Mouse (Mus musculus): ENCODE data around the gene Gm16253.
A peak's percentile ranks its signal among the peaks of the same experiment; 100 is the strongest.

Gene Gm16253

GRCm38 (mm10) chr3:96581141-96581540, 4.4 kb downstream of the Gm16253 start:
- no peak for TF ChIP-seq NANOG (IDR thresholded peaks at IDR 0.05; ENCODE audit: borderline replicate concordance, low read length)
- TF ChIP-seq POU5F1 (IDR thresholded peaks at IDR 0.05; ENCODE audit: borderline replicate concordance, low read length), result no peak
- no peak for TF ChIP-seq CTCF (conservative IDR thresholded peaks at IDR 0.05; ENCODE audit: low read length)

GRCm38 (mm10) chr3:96581771-96582515, 5.2 kb downstream of the Gm16253 start:
- Histone ChIP-seq H3K36me3 (ENCODE audit: insufficient read depth, low read length) (peaks cover 33% of the 10 kb centered on the region), H3K27me3 (ENCODE audit: insufficient read depth, low read length) (no peaks in the 10 kb centered on the region), H3K4me1 (replicated peaks; ENCODE audit: low read depth, low read length) (peaks cover 75% of the 10 kb centered on the region), H3K4me3 (replicated peaks; ENCODE audit: low read length) (peak overlapping the region; percentile 15; the same call in 1 of the 2 replicates), H3K9me3 (ENCODE audit: low read length) (no peaks in the 10 kb centered on the region)
- TF ChIP-seq POU5F1 (IDR thresholded peaks at IDR 0.05; ENCODE audit: borderline replicate concordance, low read length), result no peak
- no peak for TF ChIP-seq NANOG (IDR thresholded peaks at IDR 0.05; ENCODE audit: borderline replicate concordance, low read length)
- no peak for TF ChIP-seq CTCF (conservative IDR thresholded peaks at IDR 0.05; ENCODE audit: low read length)

More at GRCm38 (mm10) chr3:96581141-96581540, 4.4 kb downstream of the Gm16253 start:
- peaks cover 71% of the 10 kb centered on the region for H3K4me1 ChIP-seq (replicated peaks; ENCODE audit: low read depth, low read length)
- no peaks in the 10 kb centered on the region for H3K9me3 ChIP-seq (ENCODE audit: low read length)
- peaks cover 30% of the 10 kb centered on the region for H3K36me3 ChIP-seq (ENCODE audit: insufficient read depth, low read length)
- H3K4me3 ChIP-seq (replicated peaks; ENCODE audit: low read length), result 0 out of 2 replicates have a peak overlapping the region, but pooled peaks have one; percentile 15
- no peaks in the 10 kb centered on the region for H3K27me3 ChIP-seq (ENCODE audit: insufficient read depth, low read length)

- no peaks in the 10 kb centered on the region for H3K27me3 ChIP-seq (ENCODE audit: insufficient read depth, low read length)
- peaks cover 4% of the 10 kb centered on the region for H3K9me3 ChIP-seq (ENCODE audit: low read length)
- H3K36me3 ChIP-seq (ENCODE audit: insufficient read depth, low read length), result peaks cover 37% of the 10 kb centered on the region
- no peak overlapping the region for H3K4me3 ChIP-seq (replicated peaks; ENCODE audit: low read length)
- no peak for TF ChIP-seq NANOG (IDR thresholded peaks at IDR 0.05; ENCODE audit: borderline replicate concordance, low read length)
- no peak for TF ChIP-seq CTCF (conservative IDR thresholded peaks at IDR 0.05; ENCODE audit: low read length)
- no peak for TF ChIP-seq POU5F1 (IDR thresholded peaks at IDR 0.05; ENCODE audit: borderline replicate concordance, low read length)
- H3K4me1 ChIP-seq (replicated peaks; ENCODE audit: low read depth, low read length), result peaks cover 63% of the 10 kb centered on the region
These were observed 6.6 kb downstream of the Gm16253 start for GRCm38 (mm10) chr3:96583386-96583785.

GRCm38 (mm10) chr3:96590657-96591056, 13.9 kb downstream of the Gm16253 start:
- TF ChIP-seq NANOG (IDR thresholded peaks at IDR 0.05; ENCODE audit: borderline replicate concordance, low read length) (no peak), CTCF (conservative IDR thresholded peaks at IDR 0.05; ENCODE audit: low read length) (no peak), POU5F1 (IDR thresholded peaks at IDR 0.05; ENCODE audit: borderline replicate concordance, low read length) (no peak)
- peaks cover 3% of the 10 kb centered on the region for H3K27me3 ChIP-seq (ENCODE audit: insufficient read depth, low read length)
- H3K4me1 ChIP-seq (replicated peaks; ENCODE audit: low read depth, low read length), result peaks cover 69% of the 10 kb centered on the region
- no peak overlapping the region for H3K4me3 ChIP-seq (replicated peaks; ENCODE audit: low read length)
- H3K36me3 ChIP-seq (ENCODE audit: insufficient read depth, low read length), result peaks cover 15% of the 10 kb centered on the region
- peaks cover 4% of the 10 kb centered on the region for H3K9me3 ChIP-seq (ENCODE audit: low read length)

GRCm38 (mm10) chr3:96593374-96593773, 16.6 kb downstream of the Gm16253 start:
- no peaks in the 10 kb centered on the region for H3K9me3 ChIP-seq (ENCODE audit: low read length)
- TF ChIP-seq NANOG (IDR thresholded peaks at IDR 0.05; ENCODE audit: borderline replicate concordance, low read length), result no peak
- no peak for TF ChIP-seq POU5F1 (IDR thresholded peaks at IDR 0.05; ENCODE audit: borderline replicate concordance, low read length)
- TF ChIP-seq CTCF (conservative IDR thresholded peaks at IDR 0.05; ENCODE audit: low read length), result no peak

GRCm38 (mm10) chr3:96593790-96594560, 17.2 kb downstream of the Gm16253 start, which contains the start of gene Polr3gl:
Gene Polr3gl, minus strand, starts transcription at chr3:96594181.
- no peaks in the 10 kb centered on the region for H3K9me3 ChIP-seq (ENCODE audit: low read length)
- H3K36me3 ChIP-seq (ENCODE audit: insufficient read depth, low read length), result peaks cover 8% of the 10 kb centered on the region
- no peak for TF ChIP-seq NANOG (IDR thresholded peaks at IDR 0.05; ENCODE audit: borderline replicate concordance, low read length)
- TF ChIP-seq POU5F1 (IDR thresholded peaks at IDR 0.05; ENCODE audit: borderline replicate concordance, low read length), result no peak
- no peak for TF ChIP-seq CTCF (conservative IDR thresholded peaks at IDR 0.05; ENCODE audit: low read length)
- peaks cover 36% of the 10 kb centered on the region for H3K27me3 ChIP-seq (ENCODE audit: insufficient read depth, low read length)
- peak within 1 kb of the TSS; percentile 86 for H3K4me3 ChIP-seq (replicated peaks; ENCODE audit: low read length)
- peaks cover 82% of the 10 kb centered on the region for H3K4me1 ChIP-seq (replicated peaks; ENCODE audit: low read depth, low read length)

More at GRCm38 (mm10) chr3:96593374-96593773, 16.6 kb downstream of the Gm16253 start:
- Histone ChIP-seq H3K36me3 (ENCODE audit: insufficient read depth, low read length) (peaks cover 8% of the 10 kb centered on the region), H3K4me1 (replicated peaks; ENCODE audit: low read depth, low read length) (peaks cover 81% of the 10 kb centered on the region), H3K27me3 (ENCODE audit: insufficient read depth, low read length) (peaks cover 30% of the 10 kb centered on the region), H3K4me3 (replicated peaks; ENCODE audit: low read length) (peak overlapping the region; percentile 86)

- Histone ChIP-seq H3K9me3 (ENCODE audit: low read length) (no peaks in the 10 kb centered on the region), H3K4me3 (replicated peaks; ENCODE audit: low read length) (no peak overlapping the region), H3K4me1 (replicated peaks; ENCODE audit: low read depth, low read length) (peaks cover 84% of the 10 kb centered on the region), H3K36me3 (ENCODE audit: insufficient read depth, low read length) (peaks cover 3% of the 10 kb centered on the region), H3K27me3 (ENCODE audit: insufficient read depth, low read length) (peaks cover 42% of the 10 kb centered on the region)
- TF ChIP-seq CTCF (conservative IDR thresholded peaks at IDR 0.05; ENCODE audit: low read length) (no peak), NANOG (IDR thresholded peaks at IDR 0.05; ENCODE audit: borderline replicate concordance, low read length) (no peak), POU5F1 (IDR thresholded peaks at IDR 0.05; ENCODE audit: borderline replicate concordance, low read length) (no peak)
These were observed 18.1 kb downstream of the Gm16253 start for GRCm38 (mm10) chr3:96594851-96595250.

GRCm38 (mm10) chr3:96595661-96596060, 18.9 kb downstream of the Gm16253 start:
- peaks cover 86% of the 10 kb centered on the region for H3K4me1 ChIP-seq (replicated peaks; ENCODE audit: low read depth, low read length)
- H3K9me3 ChIP-seq (ENCODE audit: low read length), result no peaks in the 10 kb centered on the region
- TF ChIP-seq POU5F1 (IDR thresholded peaks at IDR 0.05; ENCODE audit: borderline replicate concordance, low read length) (no peak), NANOG (IDR thresholded peaks at IDR 0.05; ENCODE audit: borderline replicate concordance, low read length) (no peak), CTCF (conservative IDR thresholded peaks at IDR 0.05; ENCODE audit: low read length) (no peak)
- H3K27me3 ChIP-seq (ENCODE audit: insufficient read depth, low read length), result peaks cover 42% of the 10 kb centered on the region
- peak overlapping the region; percentile 81 for H3K4me3 ChIP-seq (replicated peaks; ENCODE audit: low read length)
- no peaks in the 10 kb centered on the region for H3K36me3 ChIP-seq (ENCODE audit: insufficient read depth, low read length)
